Mouse (Mus musculus): ENCODE results near the gene Hacd2. TPM values are rescaled to one million over a fixed set of nuclear protein-coding genes. Genes with fewer than 3 reads are reported as not detected.

Hacd2 gene
- polyA plus RNA-seq, 1 experiment from 2014 or later, result 37.9 TPM

GRCm38 (mm10) chr16:35016491-35016890 is 5.7 kb upstream of the Hacd2 start:
- Histone ChIP-seq H3K27ac (no peak overlapping the region), H3K36me3 (no peaks in the 10 kb centered on the region), H3K27me3 (peaks cover 30% of the 10 kb centered on the region), H3K4me3 (no peak overlapping the region), H3K4me1 (no peaks in the 10 kb centered on the region), H3K9me3 (replicated peaks) (no peaks in the 10 kb centered on the region), H3K9ac (no peak overlapping the region), H3K4me2 (replicated peaks) (no peak overlapping the region)
- no peak for ATAC-seq (ENCODE audit: low FRiP score)
- WGBS, result 72% methylated on average over 3 of the region's 3 CpGs

GRCm38 (mm10) chr16:35018470-35018974 is 3.7 kb upstream of the Hacd2 start:
- peaks cover 30% of the 10 kb centered on the region for H3K27me3 ChIP-seq
- H3K4me2 ChIP-seq (replicated peaks), result no peak overlapping the region
- H3K36me3 ChIP-seq, result no peaks in the 10 kb centered on the region
- H3K4me3 ChIP-seq, result no peak overlapping the region
- 91% methylated on average over 1 of the region's 1 CpGs for WGBS
- no peaks in the 10 kb centered on the region for H3K9me3 ChIP-seq (replicated peaks)
- ATAC-seq (ENCODE audit: low FRiP score), result no peak
- H3K9ac ChIP-seq, result no peak overlapping the region
- H3K4me1 ChIP-seq, result 0 out of 2 replicates have a peak, but pooled peaks cover 2% of the 10 kb centered on the region
- H3K27ac ChIP-seq, result no peak overlapping the region

- ATAC-seq (ENCODE audit: low FRiP score), result no peak
- no peaks in the 10 kb centered on the region for H3K36me3 ChIP-seq
- no peak overlapping the region; the same call in 1 of the 2 replicates for H3K27ac ChIP-seq
- 0 out of 2 replicates have a peak, but pooled peaks cover 4% of the 10 kb centered on the region for H3K4me1 ChIP-seq
- H3K4me3 ChIP-seq, result peak overlapping the region; percentile 90
- H3K9ac ChIP-seq, result no peak overlapping the region
- H3K27me3 ChIP-seq, result peaks cover 30% of the 10 kb centered on the region
- peak overlapping the region; percentile 62 for H3K4me2 ChIP-seq (replicated peaks)
- WGBS, result 59% methylated on average over 5 of the region's 5 CpGs
- H3K9me3 ChIP-seq (replicated peaks), result no peaks in the 10 kb centered on the region
Measured at GRCm38 (mm10) chr16:35021903-35022241, 356 bp upstream of the Hacd2 start.

- Histone ChIP-seq H3K4me3 (peak overlapping the region; percentile 90), H3K4me1 (0 out of 2 replicates have a peak, but pooled peaks cover 4% of the 10 kb centered on the region), H3K9ac (no peak overlapping the region; the same call in 1 of the 2 replicates), H3K36me3 (peaks cover 3% of the 10 kb centered on the region; the same call in 1 of the 2 replicates), H3K27ac (no peak overlapping the region), H3K27me3 (peaks cover 24% of the 10 kb centered on the region), H3K9me3 (replicated peaks) (no peaks in the 10 kb centered on the region), H3K4me2 (replicated peaks) (peak overlapping the region; percentile 62)
- ATAC-seq (ENCODE audit: low FRiP score), result no peak
- WGBS, result 3% methylated on average over 8 of the region's 8 CpGs
Measured at GRCm38 (mm10) chr16:35023138-35023735, 1.0 kb downstream of the Hacd2 start.

- peaks cover 12% of the 10 kb centered on the region for H3K36me3 ChIP-seq
- no peak overlapping the region for H3K27ac ChIP-seq
- peaks cover 15% of the 10 kb centered on the region for H3K27me3 ChIP-seq
- 0 out of 2 replicates have a peak, but pooled peaks cover 4% of the 10 kb centered on the region for H3K4me1 ChIP-seq
- 81% methylated on average over 5 of the region's 5 CpGs for WGBS
- H3K4me2 ChIP-seq (replicated peaks), result no peak overlapping the region
- H3K9ac ChIP-seq, result no peak overlapping the region
- no peak overlapping the region for H3K4me3 ChIP-seq
- H3K9me3 ChIP-seq (replicated peaks), result no peaks in the 10 kb centered on the region
- no peak for ATAC-seq (ENCODE audit: low FRiP score)
Measured at GRCm38 (mm10) chr16:35024300-35024699, 2.1 kb downstream of the Hacd2 start.

- Histone ChIP-seq H3K4me3 (no peak overlapping the region), H3K36me3 (peaks cover 14% of the 10 kb centered on the region), H3K9me3 (replicated peaks) (no peaks in the 10 kb centered on the region), H3K27ac (no peak overlapping the region), H3K9ac (no peak overlapping the region), H3K4me1 (0 out of 2 replicates have a peak, but pooled peaks cover 4% of the 10 kb centered on the region), H3K4me2 (replicated peaks) (no peak overlapping the region), H3K27me3 (peaks cover 7% of the 10 kb centered on the region; the same call in 1 of the 2 replicates)
- WGBS, result 95% methylated on average over 4 of the region's 4 CpGs
- ATAC-seq (ENCODE audit: low FRiP score), result no peak
Measured at GRCm38 (mm10) chr16:35025347-35025746, 3.1 kb downstream of the Hacd2 start.

- no peak for ATAC-seq (ENCODE audit: low FRiP score)
- Histone ChIP-seq H3K9ac (no peak overlapping the region), H3K9me3 (replicated peaks) (no peaks in the 10 kb centered on the region), H3K27me3 (no peaks in the 10 kb centered on the region), H3K4me2 (replicated peaks) (no peak overlapping the region), H3K4me1 (peaks cover 6% of the 10 kb centered on the region), H3K4me3 (no peak overlapping the region), H3K36me3 (peaks cover 22% of the 10 kb centered on the region; the same call in 1 of the 2 replicates), H3K27ac (no peak overlapping the region)
- WGBS, result 92% methylated on average over 3 of the region's 3 CpGs
Measured at GRCm38 (mm10) chr16:35033241-35033640, 11.0 kb downstream of the Hacd2 start.

GRCm38 (mm10) chr16:35033809-35034577 is 11.8 kb downstream of the Hacd2 start:
- Histone ChIP-seq H3K36me3 (peaks cover 15% of the 10 kb centered on the region; the same call in 1 of the 2 replicates), H3K9ac (no peak overlapping the region), H3K4me1 (peaks cover 8% of the 10 kb centered on the region), H3K9me3 (replicated peaks) (no peaks in the 10 kb centered on the region), H3K27me3 (no peaks in the 10 kb centered on the region), H3K4me3 (no peak overlapping the region), H3K4me2 (replicated peaks) (no peak overlapping the region), H3K27ac (no peak overlapping the region)
- no peak for ATAC-seq (ENCODE audit: low FRiP score)
- WGBS, result 78% methylated on average over 8 of the region's 8 CpGs

GRCm38 (mm10) chr16:35034971-35035370 is 12.7 kb downstream of the Hacd2 start:
- Histone ChIP-seq H3K27me3 (no peaks in the 10 kb centered on the region), H3K9ac (no peak overlapping the region), H3K4me1 (peaks cover 9% of the 10 kb centered on the region), H3K27ac (no peak overlapping the region), H3K9me3 (replicated peaks) (no peaks in the 10 kb centered on the region), H3K4me2 (replicated peaks) (no peak overlapping the region), H3K36me3 (peaks cover 16% of the 10 kb centered on the region; the same call in 1 of the 2 replicates), H3K4me3 (no peak overlapping the region)
- 89% methylated on average over 5 of the region's 5 CpGs for WGBS
- ATAC-seq (ENCODE audit: low FRiP score), result no peak

GRCm38 (mm10) chr16:35036754-35037153 is 14.5 kb downstream of the Hacd2 start:
- WGBS, result 84% methylated on average over 5 of the region's 5 CpGs
- H3K9ac ChIP-seq, result no peak overlapping the region
- H3K4me1 ChIP-seq, result peaks cover 12% of the 10 kb centered on the region
- no peak overlapping the region for H3K27ac ChIP-seq
- ATAC-seq (ENCODE audit: low FRiP score), result no peak
- H3K4me3 ChIP-seq, result no peak overlapping the region
- H3K9me3 ChIP-seq (replicated peaks), result no peaks in the 10 kb centered on the region
- no peaks in the 10 kb centered on the region for H3K27me3 ChIP-seq
- H3K4me2 ChIP-seq (replicated peaks), result no peak overlapping the region
- H3K36me3 ChIP-seq, result peaks cover 14% of the 10 kb centered on the region

- Histone ChIP-seq H3K27ac (peak overlapping the region; percentile 12; the same call in 1 of the 2 replicates), H3K4me1 (peaks cover 12% of the 10 kb centered on the region), H3K9me3 (replicated peaks) (no peaks in the 10 kb centered on the region), H3K4me2 (replicated peaks) (no peak overlapping the region), H3K9ac (no peak overlapping the region), H3K4me3 (no peak overlapping the region), H3K36me3 (peaks cover 11% of the 10 kb centered on the region), H3K27me3 (no peaks in the 10 kb centered on the region)
- no peak for ATAC-seq (ENCODE audit: low FRiP score)
- WGBS, result 24% methylated on average over 4 of the region's 4 CpGs
Measured at GRCm38 (mm10) chr16:35038343-35039057, 16.3 kb downstream of the Hacd2 start.

- ATAC-seq (ENCODE audit: low FRiP score), result no peak
- whole genome bisulfite sequencing, result 54% methylated on average over 1 of the region's 1 CpGs
- no peak overlapping the region for H3K27ac ChIP-seq
Measured at GRCm38 (mm10) chr16:35040154-35040553, 17.9 kb downstream of the Hacd2 start.

More at GRCm38 (mm10) chr16:35040154-35040553, 17.9 kb downstream of the Hacd2 start:
- no peaks in the 10 kb centered on the region for H3K9me3 ChIP-seq (replicated peaks)
- H3K27me3 ChIP-seq, result no peaks in the 10 kb centered on the region
- H3K9ac ChIP-seq, result no peak overlapping the region
- no peak overlapping the region for H3K4me3 ChIP-seq
- H3K4me2 ChIP-seq (replicated peaks), result no peak overlapping the region
- peaks cover 12% of the 10 kb centered on the region for H3K4me1 ChIP-seq
- peaks cover 11% of the 10 kb centered on the region for H3K36me3 ChIP-seq
